Mouse (Mus musculus) liver, embryonic 14.5 days (tissue): ENCODE results near the gene Unc5a. TPM values are rescaled to one million over a fixed set of nuclear protein-coding genes. Genes with fewer than 3 reads are reported as not detected.

ENCODE experiments used
- ATAC-seq: fragments of 200-750 bp; cut with Nextera tagmentation; 2 replicates; pipeline ENCODE4 v1.8.0; 2017; ENCODE audit warnings: moderate number of reproducible peaks, mild to moderate bottlenecking, moderate library complexity; ENCODE audit not compliant: insufficient read depth
- DNase-seq, 3 experiments: peaks; one replicate each; pipeline ENCODE4 v3.0.0-alpha.2; 2012 to 2013; ENCODE audit warnings: low read depth in 3 of 3, low spot score in 3 of 3
- H3K27ac ChIP-seq: fragments of 300-500 bp; sonication (generic); 2 replicates; pipeline ENCODE4 v1.5.1; 2014; ENCODE audit warnings: moderate library complexity, mild to moderate bottlenecking, control low read depth, inconsistent platforms
- H3K27me3 ChIP-seq: fragments of 300-500 bp; sonication (generic); 2 replicates; pipeline ENCODE4 v1.6.1; 2014; ENCODE audit warnings: mild to moderate bottlenecking, low read length, moderate library complexity; ENCODE audit not compliant: control insufficient read depth, insufficient read depth
- H3K36me3 ChIP-seq: fragments of 300-500 bp; sonication (generic); replicated peaks from 2 replicates; pipeline ENCODE4 v1.6.1; 2014; ENCODE audit warnings: low read depth; ENCODE audit not compliant: control insufficient read depth, insufficient read depth
- H3K4me1 ChIP-seq, 2 experiments: fragments of 200-500 bp in 1 of 2; fragments of 300-500 bp in 1 of 2; sonication (generic) in 1 of 2; replicated peaks; 2 replicates each; pipeline ENCODE4 v1.6.1; 2012 to 2014; ENCODE audit warnings: antibody characterized with exemption in 1 of 2, inconsistent platforms in 1 of 2, low read length in 1 of 2; ENCODE audit not compliant: control insufficient read depth in 2 of 2, insufficient read depth in 2 of 2
- H3K4me2 ChIP-seq: fragments of 300-500 bp; sonication (generic); 2 replicates; pipeline ENCODE4 v1.6.1; 2014; ENCODE audit warnings: low read depth, mild to moderate bottlenecking, control low read depth, moderate library complexity
- H3K4me3 ChIP-seq, 2 experiments: fragments of 200-500 bp in 1 of 2; fragments of 300-500 bp in 1 of 2; sonication (generic) in 1 of 2; 2 replicates each; pipeline ENCODE4 v1.5.1; 2012 to 2014; ENCODE audit warnings: low read depth in 2 of 2, low read length in 2 of 2, mild to moderate bottlenecking in 2 of 2, control low read depth in 1 of 2, inconsistent platforms in 1 of 2, moderate library complexity in 1 of 2; ENCODE audit not compliant: insufficient read depth in 1 of 2
- H3K9ac ChIP-seq: fragments of 300-500 bp; sonication (generic); replicated peaks from 2 replicates; pipeline ENCODE4 v1.6.1; 2014; ENCODE audit warnings: mild to moderate bottlenecking, control low read depth, moderate library complexity
- H3K9me3 ChIP-seq: fragments of 300-500 bp; sonication (generic); 2 replicates; pipeline ENCODE4 v1.6.1; 2016; ENCODE audit warnings: low read length, mixed read lengths; ENCODE audit not compliant: control insufficient read depth
- CTCF ChIP-seq: IDR thresholded peaks from 2 replicates; pipeline ENCODE4 v1.5.1; 2016; ENCODE audit warnings: antibody characterized with exemption, low read depth, control low read depth
- EP300 ChIP-seq: IDR thresholded peaks from 2 replicates; pipeline ENCODE4 v1.6.1; 2016; ENCODE audit warnings: antibody characterized with exemption, low read depth
- WGBS: fragments of 180-500 bp; shearing (Covaris S2); extraction: QIAGEN DNeasy Blood & Tissue Kit; methylation state at CpG from one replicate; pipeline ENCODE4 v1.1.7; 2014; ENCODE audit not compliant: insufficient replicate concordance; 5-methylcytosine and 5-hydroxymethylcytosine counted together
- polyA plus RNA-seq, 2 experiments: library from polyadenylated mRNA; depleted of rRNA in 1 of 2; stranded (reverse) in 1 of 2; unstranded in 1 of 2; fragments of >200 nt; fragmentation: Nextera tagmentation in 1 of 2; extraction: Ambion mirVana in 1 of 2; gene quantifications; 2 replicates each; pipeline versions ENCODE4 v1.2.1 to v1.2.3; 2012 to 2014

The Unc5a gene
- polyA plus RNA-seq, 2 experiments = 0.37 to 0.43 TPM

DNA sequence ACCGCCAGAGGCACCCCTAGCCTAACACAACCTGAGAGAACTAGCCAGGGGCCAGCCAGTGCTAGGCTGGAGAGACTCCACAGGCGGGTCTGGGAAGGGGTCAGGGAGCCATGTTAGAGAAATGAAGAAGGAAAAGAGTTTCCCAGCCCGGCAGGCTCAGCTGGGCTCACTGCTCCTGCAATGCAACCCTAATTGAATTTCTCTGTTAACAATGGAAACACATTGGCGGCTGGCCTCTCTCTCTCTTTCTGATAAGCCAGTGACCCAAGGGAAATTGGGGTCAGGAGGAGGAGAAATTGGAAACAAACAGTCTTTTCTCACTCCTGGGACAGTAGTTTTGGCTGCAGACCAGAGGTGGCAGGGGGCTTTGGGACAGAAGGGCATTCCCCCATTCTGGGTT is 45.4 kb downstream of the Unc5a start:
- no peaks in the 10 kb centered on the region for H3K27me3 ChIP-seq
- ATAC-seq (no peak), DNase-seq (no peak)
- H3K9me3 ChIP-seq = no peaks in the 10 kb centered on the region
- no peak overlapping the region for H3K27ac ChIP-seq
- no peak overlapping the region for H3K9ac ChIP-seq
- no peak overlapping the region for H3K4me2 ChIP-seq
- TF ChIP-seq CTCF (no peak), EP300 (no peak)
- no peak overlapping the region for H3K4me3 ChIP-seq
- H3K4me1 ChIP-seq = no peaks in the 10 kb centered on the region
- 26% methylated on average over 4 of the region's 4 CpGs for WGBS
- H3K36me3 ChIP-seq = no peaks in the 10 kb centered on the region

DNA sequence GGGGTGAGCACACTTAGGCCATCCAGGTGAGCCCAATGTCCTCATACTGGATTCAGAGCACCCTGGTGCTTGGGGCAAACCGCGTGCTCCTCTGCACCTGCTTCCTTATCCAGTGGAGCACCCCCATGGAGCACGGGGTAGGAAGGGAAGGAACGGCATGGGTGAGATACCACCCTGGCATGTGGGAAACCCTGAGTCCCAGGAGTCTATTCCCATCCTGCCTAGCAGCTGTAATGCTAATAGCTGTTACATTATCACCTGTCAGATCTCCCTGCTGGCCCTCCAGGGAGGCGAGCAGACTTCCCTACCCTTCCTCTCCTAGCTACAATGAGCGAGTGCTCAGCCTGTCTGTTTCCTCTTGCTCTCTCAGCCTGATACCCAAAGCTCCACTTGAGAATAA is 46.0 kb downstream of the Unc5a start:
- H3K27me3 ChIP-seq = no peaks in the 10 kb centered on the region
- H3K4me2 ChIP-seq = no peak overlapping the region
- no peak overlapping the region for H3K4me3 ChIP-seq
- H3K9ac ChIP-seq = no peak overlapping the region
- no peak overlapping the region for H3K27ac ChIP-seq
- WGBS = 43% methylated on average over 6 of the region's 6 CpGs
- H3K4me1 ChIP-seq = no peaks in the 10 kb centered on the region
- H3K9me3 ChIP-seq = no peaks in the 10 kb centered on the region
- no peaks in the 10 kb centered on the region for H3K36me3 ChIP-seq
- no peak for DNase-seq
- no peak for TF ChIP-seq EP300
- no peak for TF ChIP-seq CTCF
- no peak for ATAC-seq

DNA sequence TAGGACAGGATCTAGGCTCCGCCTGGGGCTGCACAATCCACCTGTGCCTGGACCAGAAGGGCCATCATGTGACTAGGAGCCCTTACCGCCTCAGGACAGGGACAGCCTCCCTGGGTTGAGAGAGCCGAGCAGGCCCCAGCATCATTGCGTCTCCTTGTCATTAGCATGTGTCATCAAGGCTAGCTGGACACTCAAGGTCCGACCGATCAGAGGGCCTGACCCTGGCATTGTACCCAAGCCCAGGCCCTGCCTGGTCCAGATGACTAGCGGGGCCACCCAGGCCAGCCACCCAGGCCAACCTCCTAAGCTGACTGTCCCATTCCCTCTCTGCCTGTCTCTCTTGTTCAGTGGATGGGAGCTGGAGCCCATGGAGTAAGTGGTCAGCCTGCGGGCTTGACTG is 48.4 kb downstream of the Unc5a start:
- H3K4me1 ChIP-seq = no peaks in the 10 kb centered on the region
- no peak overlapping the region for H3K4me3 ChIP-seq
- TF ChIP-seq EP300 (no peak), CTCF (no peak)
- no peak overlapping the region for H3K4me2 ChIP-seq
- WGBS = 80% methylated on average over 8 of the region's 8 CpGs
- no peak for ATAC-seq
- H3K27me3 ChIP-seq = no peaks in the 10 kb centered on the region
- no peaks in the 10 kb centered on the region for H3K9me3 ChIP-seq
- H3K9ac ChIP-seq = no peak overlapping the region
- H3K27ac ChIP-seq = no peak overlapping the region
- H3K36me3 ChIP-seq = no peaks in the 10 kb centered on the region
- no peak for DNase-seq

DNA sequence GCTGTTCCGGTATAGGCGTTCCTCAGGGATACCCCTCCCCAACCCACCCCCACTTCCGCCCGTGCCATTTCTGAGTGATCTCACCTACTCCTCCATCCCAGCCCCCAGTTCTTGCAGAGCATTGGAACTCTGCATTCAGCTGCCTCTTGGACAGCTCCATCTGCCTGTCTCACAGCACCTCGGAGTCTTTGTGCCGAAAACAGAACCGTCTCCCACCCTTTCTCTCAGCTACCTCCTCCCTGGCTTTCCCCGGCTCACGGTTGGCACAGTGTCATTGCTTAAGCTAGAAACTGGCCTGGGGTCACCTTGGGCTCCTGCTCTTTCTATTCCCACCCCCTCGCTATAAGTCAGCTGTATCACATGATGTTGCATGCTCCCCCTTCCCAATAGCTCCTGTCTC is 51.2 kb downstream of the Unc5a start:
- ATAC-seq (no peak), DNase-seq (no peak)
- H3K4me2 ChIP-seq = no peak overlapping the region
- no peaks in the 10 kb centered on the region for H3K4me1 ChIP-seq
- no peak overlapping the region for H3K27ac ChIP-seq
- TF ChIP-seq EP300 = no peak
- no peak for TF ChIP-seq CTCF
- H3K4me3 ChIP-seq = no peak overlapping the region
- no peak overlapping the region for H3K9ac ChIP-seq
- 76% methylated on average over 10 of the region's 10 CpGs for WGBS
- H3K36me3 ChIP-seq = no peaks in the 10 kb centered on the region
- H3K27me3 ChIP-seq = no peaks in the 10 kb centered on the region
- H3K9me3 ChIP-seq = no peaks in the 10 kb centered on the region

DNA sequence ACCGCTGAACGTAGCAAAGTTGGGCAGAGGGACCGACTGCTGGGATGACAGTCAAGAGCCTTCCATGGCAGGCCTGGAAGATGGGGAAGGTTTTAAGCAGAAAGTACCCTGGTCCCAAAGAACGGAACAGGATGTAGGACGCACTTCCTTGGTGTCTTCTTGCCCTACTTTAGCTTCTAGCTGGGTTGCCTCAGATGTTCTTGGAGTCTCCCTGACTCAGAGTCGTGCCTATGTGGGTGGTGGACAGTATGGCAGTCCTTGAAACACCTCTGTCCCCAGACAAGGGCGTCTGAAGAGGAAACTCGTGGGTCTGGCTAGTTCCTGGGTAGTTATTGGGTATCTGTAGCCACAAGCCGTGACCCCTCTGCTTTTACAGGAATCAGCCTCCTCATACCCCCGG is 52.9 kb downstream of the Unc5a start:
- Histone ChIP-seq H3K4me2 (no peak overlapping the region), H3K4me1 (no peaks in the 10 kb centered on the region), H3K27me3 (no peaks in the 10 kb centered on the region), H3K9me3 (no peaks in the 10 kb centered on the region), H3K36me3 (no peaks in the 10 kb centered on the region), H3K4me3 (no peak overlapping the region), H3K9ac (no peak overlapping the region), H3K27ac (no peak overlapping the region)
- ATAC-seq (no peak), DNase-seq (no peak)
- 38% methylated on average over 10 of the region's 10 CpGs for WGBS
- TF ChIP-seq EP300 = no peak
- TF ChIP-seq CTCF = no peak

DNA sequence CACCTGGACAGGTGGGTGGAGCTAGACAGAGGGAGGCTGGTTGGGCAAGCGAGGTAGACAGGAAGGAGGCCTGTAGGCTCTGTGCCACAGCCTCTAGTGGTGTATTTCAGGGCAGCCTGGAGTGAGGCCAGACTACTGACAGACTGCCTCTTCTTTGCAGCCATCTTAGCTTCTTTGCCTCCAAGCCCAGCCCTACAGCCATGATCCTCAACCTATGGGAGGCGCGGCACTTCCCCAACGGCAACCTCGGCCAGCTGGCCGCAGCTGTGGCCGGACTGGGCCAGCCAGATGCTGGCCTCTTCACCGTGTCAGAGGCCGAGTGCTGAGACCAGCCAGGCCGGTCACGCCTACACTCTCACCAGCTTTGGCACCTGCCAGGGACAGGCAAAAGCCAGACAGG is 55.4 kb downstream of the Unc5a start:
- Histone ChIP-seq H3K27ac (no peak overlapping the region), H3K27me3 (no peaks in the 10 kb centered on the region), H3K4me1 (no peaks in the 10 kb centered on the region), H3K4me3 (no peak overlapping the region), H3K4me2 (no peak overlapping the region), H3K36me3 (no peaks in the 10 kb centered on the region), H3K9ac (no peak overlapping the region), H3K9me3 (no peaks in the 10 kb centered on the region)
- DNase-seq (no peak), ATAC-seq (no peak)
- 73% methylated on average over 11 of the region's 11 CpGs for WGBS
- TF ChIP-seq CTCF (no peak), EP300 (no peak)
